Mouse (Mus musculus) liver, adult 2 months (tissue): ENCODE measurements at regions not wholly inside any gene's neighbourhood (a gene's known extent, or its start where the extent isn't known, plus 50 kb on each side); places are given as distances from the start of the nearest gene placed in this dataset.
A peak's percentile ranks its signal among the peaks of the same experiment; 100 is the strongest.

Experiments
- DNase-seq: peaks from one replicate; pipeline ENCODE4 v3.0.0-alpha.2; 2011; ENCODE audit warnings: low read depth, low spot score; ENCODE audit errors: extremely low read depth
- H3K27ac ChIP-seq: fragments of 200-500 bp; replicated peaks from 2 replicates; pipeline ENCODE4 v1.5.1; 2012; ENCODE audit warnings: low read depth, mild to moderate bottlenecking, control low read depth, inconsistent platforms, low read length; ENCODE audit not compliant: insufficient read depth
- H3K27me3 ChIP-seq: fragments of 200-500 bp; 2 replicates; pipeline ENCODE4 v1.6.1; 2012; ENCODE audit warnings: mild to moderate bottlenecking, moderate library complexity, low read length, inconsistent platforms; ENCODE audit not compliant: control insufficient read depth, insufficient read depth
- H3K36me3 ChIP-seq: fragments of 200-500 bp; 2 replicates; pipeline ENCODE4 v1.6.1; 2012; ENCODE audit warnings: low read length, inconsistent platforms; ENCODE audit not compliant: control insufficient read depth, insufficient read depth
- H3K4me1 ChIP-seq: fragments of 200-500 bp; 2 replicates; pipeline ENCODE4 v1.6.1; 2011; ENCODE audit warnings: low read length; ENCODE audit not compliant: control insufficient read depth, insufficient read depth
- H3K4me3 ChIP-seq: fragments of 200-500 bp; 2 replicates; pipeline ENCODE4 v1.5.1; 2011; ENCODE audit warnings: low read depth, mild to moderate bottlenecking, control low read depth, low read length, moderate library complexity; ENCODE audit not compliant: insufficient read depth
- H3K79me2 ChIP-seq: fragments of 200-500 bp; 2 replicates; pipeline ENCODE4 v1.6.1; 2012; ENCODE audit warnings: inconsistent platforms, mild to moderate bottlenecking, low read length, moderate library complexity; ENCODE audit not compliant: control insufficient read depth, insufficient read depth
- H3K9ac ChIP-seq: fragments of 200-500 bp; 2 replicates; pipeline ENCODE4 v1.6.1; 2012; ENCODE audit warnings: low read depth, mild to moderate bottlenecking, control low read depth, inconsistent platforms, low read length
- CTCF ChIP-seq: fragments of 200-500 bp; IDR thresholded peaks from 2 replicates; pipeline ENCODE4 v1.5.1; 2011; ENCODE audit warnings: low read depth, low read length, control low read depth
- POLR2A ChIP-seq: fragments of 200-500 bp; IDR thresholded peaks from 2 replicates; pipeline ENCODE4 v1.6.1; 2011; ENCODE audit warnings: low read length, control low read depth; ENCODE audit not compliant: insufficient read depth; ENCODE audit errors: extremely low read depth
- WGBS: fragments of 180-500 bp; shearing (Covaris S2); methylation state at CpG from one replicate; pipeline ENCODE4 v1.1.7; 2018; 5-methylcytosine and 5-hydroxymethylcytosine counted together

DNA sequence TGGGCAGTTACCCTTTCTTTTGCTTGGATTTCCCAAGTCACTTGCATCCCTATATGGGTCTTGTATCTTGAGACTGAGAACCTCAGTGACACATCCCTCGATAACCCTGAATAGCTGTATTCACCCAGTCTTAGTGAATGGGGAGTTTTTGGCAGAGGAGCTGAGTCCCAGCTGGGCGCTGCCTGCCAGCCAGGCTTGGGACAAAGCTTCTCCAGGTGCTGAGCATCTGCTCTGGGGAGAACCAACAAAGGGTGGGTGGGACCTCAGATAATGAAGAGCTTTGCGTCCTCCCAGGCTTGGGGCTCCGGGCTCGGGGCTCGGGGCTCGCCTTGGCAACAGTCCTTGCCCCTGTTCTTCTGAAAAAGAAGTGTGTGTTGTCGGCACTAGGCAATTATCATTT, 100.4 kb upstream of the Stmnd1 start:
- no peak for DNase-seq
- no peak overlapping the region for H3K27ac ChIP-seq
- no peak overlapping the region for H3K4me3 ChIP-seq
- H3K79me2 ChIP-seq: no peaks in the 10 kb centered on the region
- H3K27me3 ChIP-seq: no peaks in the 10 kb centered on the region
- TF ChIP-seq CTCF (no peak), POLR2A (no peak)
- H3K36me3 ChIP-seq: no peaks in the 10 kb centered on the region
- H3K9ac ChIP-seq: no peak overlapping the region
- H3K4me1 ChIP-seq: no peaks in the 10 kb centered on the region
- WGBS: 68% methylated on average over 8 of the region's 8 CpGs

DNA sequence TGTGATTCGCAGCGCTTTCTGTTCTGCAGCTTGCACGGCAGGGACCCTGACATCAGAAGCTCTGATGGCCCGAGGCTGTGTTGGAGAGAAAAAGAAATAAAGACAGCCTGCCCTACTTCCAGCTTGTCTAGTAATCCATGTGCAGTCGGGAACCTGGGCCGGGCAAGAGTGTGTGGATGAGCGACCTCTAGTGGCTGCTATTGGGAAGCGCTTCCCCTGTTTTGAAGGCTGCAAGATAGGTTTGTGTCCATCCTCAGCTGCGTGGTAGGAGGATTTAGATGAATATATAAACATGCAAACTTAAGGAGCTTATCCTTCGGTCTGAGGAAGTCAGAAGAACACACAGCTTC, 111.5 kb upstream of the Stmnd1 start:
- Histone ChIP-seq H3K27me3 (no peaks in the 10 kb centered on the region), H3K36me3 (no peaks in the 10 kb centered on the region), H3K79me2 (no peaks in the 10 kb centered on the region), H3K4me1 (peaks cover 6% of the 10 kb centered on the region), H3K9ac (no peak overlapping the region), H3K27ac (no peak overlapping the region), H3K4me3 (no peak overlapping the region)
- WGBS: 3% methylated on average over 10 of the region's 10 CpGs
- peak; percentile 96 for TF ChIP-seq CTCF
- no peak for TF ChIP-seq POLR2A
- DNase-seq: peak; percentile 52

DNA sequence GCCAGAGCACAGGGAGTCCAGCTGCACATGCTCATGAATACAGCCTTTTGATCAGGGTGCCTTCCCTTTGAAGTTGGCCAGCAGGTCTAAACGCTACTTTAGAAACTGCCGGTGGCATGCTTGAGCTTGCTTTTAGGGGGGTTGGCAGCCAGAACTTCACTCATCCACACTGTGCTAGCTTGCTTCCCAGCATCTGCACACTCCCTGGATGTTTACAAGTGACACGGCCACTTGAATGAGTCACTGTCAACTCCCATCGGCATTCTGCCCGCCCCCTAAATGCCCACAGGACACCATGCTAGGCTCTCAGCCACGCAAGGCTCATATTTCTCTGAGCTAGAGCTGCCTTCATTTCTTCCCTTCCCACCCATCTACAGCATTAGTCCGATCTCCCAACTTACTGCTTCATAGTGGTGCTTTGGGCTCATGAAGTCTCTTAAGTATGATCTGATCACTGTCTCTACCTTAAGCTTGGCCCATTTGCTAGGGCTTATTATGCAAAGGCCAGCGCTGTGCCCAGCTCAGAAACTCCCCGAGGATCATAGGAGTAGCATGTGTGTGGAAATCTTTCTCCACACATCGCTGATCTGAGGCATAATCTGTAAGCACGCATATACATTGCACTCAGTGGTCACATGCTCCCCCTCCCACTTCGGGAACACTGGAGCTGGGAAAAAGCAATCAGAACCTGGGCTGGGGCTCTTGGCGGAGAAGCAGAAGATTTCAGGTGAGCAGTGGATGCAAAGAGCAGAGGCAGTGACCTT, 112.1 kb upstream of the Stmnd1 start:
- H3K36me3 ChIP-seq: no peaks in the 10 kb centered on the region
- TF ChIP-seq POLR2A: no peak
- TF ChIP-seq CTCF: no peak
- no peaks in the 10 kb centered on the region for H3K27me3 ChIP-seq
- 53% methylated on average over 13 of the region's 13 CpGs for WGBS
- H3K27ac ChIP-seq: no peak overlapping the region
- no peak for DNase-seq
- no peak overlapping the region for H3K4me3 ChIP-seq
- H3K79me2 ChIP-seq: no peaks in the 10 kb centered on the region
- H3K9ac ChIP-seq: no peak overlapping the region
- peaks cover 6% of the 10 kb centered on the region for H3K4me1 ChIP-seq

DNA sequence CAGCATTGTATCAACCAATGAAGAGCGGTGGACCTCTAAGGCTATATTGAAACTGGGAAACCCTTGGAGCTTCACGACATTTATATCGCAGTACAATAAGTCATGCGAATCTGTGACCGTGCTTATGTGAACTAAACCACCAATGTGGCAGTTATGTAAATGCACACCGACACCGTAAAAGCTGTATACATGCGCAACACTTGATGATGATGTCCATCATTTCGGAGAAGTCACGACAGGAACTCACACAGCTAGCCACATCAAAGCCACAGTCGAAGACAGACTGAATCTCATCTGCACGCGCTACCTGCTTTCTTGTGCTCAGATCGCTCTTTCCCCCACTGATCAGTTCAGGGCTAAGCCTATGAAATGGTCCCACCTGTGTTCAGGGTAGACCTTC, 114.2 kb upstream of the Stmnd1 start:
- peaks cover 4% of the 10 kb centered on the region for H3K4me1 ChIP-seq
- H3K27ac ChIP-seq: no peak overlapping the region
- H3K4me3 ChIP-seq: no peak overlapping the region
- TF ChIP-seq POLR2A: no peak
- no peak for TF ChIP-seq CTCF
- no peak overlapping the region for H3K9ac ChIP-seq
- 97% methylated on average over 14 of the region's 14 CpGs for WGBS
- H3K36me3 ChIP-seq: no peaks in the 10 kb centered on the region
- no peak for DNase-seq
- no peaks in the 10 kb centered on the region for H3K79me2 ChIP-seq
- H3K27me3 ChIP-seq: no peaks in the 10 kb centered on the region

DNA sequence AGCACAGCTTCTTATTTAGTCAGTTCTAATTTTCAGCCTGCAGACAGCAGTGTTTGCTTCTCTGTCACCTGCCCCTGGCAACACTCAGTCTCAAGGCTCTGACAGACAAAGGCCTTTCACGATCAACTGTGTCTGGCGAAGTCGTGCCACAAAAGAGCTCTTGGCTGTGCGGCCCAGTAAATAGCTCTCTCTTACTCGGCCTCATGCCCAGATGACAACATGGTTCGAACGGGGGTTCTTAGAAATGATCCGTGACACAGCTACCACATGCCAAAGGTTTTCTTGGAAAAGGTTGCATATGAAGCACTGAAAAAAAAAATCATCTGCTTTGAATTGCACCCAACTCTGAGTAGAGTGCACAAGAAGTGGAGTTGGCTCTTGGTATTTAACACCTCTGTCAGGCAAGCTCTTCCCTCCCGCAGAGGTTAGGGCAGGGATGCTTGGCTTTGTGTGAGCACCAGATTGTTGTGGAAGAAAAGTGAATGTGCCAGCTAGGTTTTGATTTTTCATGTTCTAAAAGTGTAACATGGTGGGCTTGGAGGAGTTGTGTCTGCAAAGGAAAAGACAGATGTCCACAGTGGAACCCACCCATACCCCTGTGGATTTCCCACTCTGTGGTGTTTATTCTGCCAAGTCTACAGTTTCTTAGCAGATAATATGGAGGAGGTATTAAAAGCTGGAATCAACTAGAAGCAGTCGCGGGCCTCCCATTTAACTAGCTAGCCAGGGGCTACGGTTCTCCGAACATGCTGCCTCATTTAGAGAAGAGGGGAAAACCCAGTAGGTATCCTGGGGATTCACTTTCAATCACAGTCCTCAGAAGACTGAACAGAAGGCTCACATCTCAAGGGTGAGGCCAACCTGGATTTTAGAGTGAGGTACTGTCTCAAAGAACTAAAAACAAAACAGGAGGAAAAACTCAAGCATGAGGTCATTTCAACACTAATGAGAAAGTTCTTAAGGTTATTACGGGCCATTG, 120.0 kb upstream of the Stmnd1 start:
- no peak overlapping the region for H3K4me3 ChIP-seq
- DNase-seq: peak; percentile 77
- no peak overlapping the region for H3K27ac ChIP-seq
- H3K9ac ChIP-seq: no peak overlapping the region
- H3K4me1 ChIP-seq: peaks cover 10% of the 10 kb centered on the region
- TF ChIP-seq POLR2A (no peak), CTCF (no peak)
- no peaks in the 10 kb centered on the region for H3K27me3 ChIP-seq
- no peaks in the 10 kb centered on the region for H3K36me3 ChIP-seq
- no peaks in the 10 kb centered on the region for H3K79me2 ChIP-seq
- WGBS: 50% methylated on average over 14 of the region's 14 CpGs
